Mouse (Mus musculus): ENCODE results near the gene Grrp1.
"Not testable (repeated sequence)": the region's sequence is repeated elsewhere in the genome, so short reads cannot be mapped to it uniquely, and the experiment has no call there.

Grrp1 gene

DNA sequence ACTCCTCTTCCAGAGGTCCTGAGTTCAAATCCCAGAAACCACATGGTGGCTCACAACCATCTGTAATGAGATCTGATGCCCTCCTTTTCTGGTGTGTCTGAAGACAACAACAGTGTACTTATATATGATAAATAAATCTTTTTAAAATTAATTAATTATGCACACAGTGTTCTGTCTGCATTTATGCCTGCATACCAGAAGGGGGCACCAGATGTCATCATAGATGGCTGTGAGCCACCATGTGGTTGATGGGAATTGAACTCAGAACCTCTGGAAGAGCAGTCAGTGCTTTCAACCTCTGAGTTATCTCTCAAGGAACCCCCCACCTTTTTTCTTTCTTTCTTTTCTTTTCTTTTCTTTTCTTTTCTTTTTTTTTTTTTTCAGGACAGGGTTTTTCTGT is 15.7 kb upstream of the Grrp1 start:
- DNase-seq (ENCODE audit: low spot score in 2 of 2): not testable (repeated sequence)

DNA sequence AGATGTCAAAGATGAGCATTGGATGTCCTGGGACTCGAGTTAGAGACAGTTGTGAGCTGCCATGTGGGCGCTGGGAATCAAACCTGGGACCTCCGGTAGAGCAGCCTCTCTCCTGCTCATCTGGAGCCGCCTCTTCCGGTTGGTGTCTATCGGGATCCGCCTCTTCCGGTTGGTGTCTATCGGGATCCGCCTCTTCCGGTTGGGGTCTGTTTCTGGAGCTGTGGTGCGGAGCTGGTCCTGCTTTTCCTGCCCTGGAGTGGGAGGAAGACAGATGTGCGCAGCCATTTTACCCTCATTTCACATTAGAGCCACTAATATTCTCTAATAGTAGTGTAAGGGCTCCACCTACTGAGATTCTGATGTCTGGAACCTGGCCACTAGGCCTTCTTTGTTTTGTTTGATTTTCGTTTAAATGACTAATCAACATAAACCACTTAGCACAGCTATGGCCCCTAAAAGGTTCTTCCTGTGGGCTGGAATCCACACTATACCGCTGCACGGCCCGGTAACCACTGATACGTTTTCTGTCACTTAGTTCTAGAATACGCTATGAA is 14.3 kb upstream of the Grrp1 start:
- DNase-seq (ENCODE audit: low spot score in 2 of 2): peak in 1 of 2 experiments; percentile 53

DNA sequence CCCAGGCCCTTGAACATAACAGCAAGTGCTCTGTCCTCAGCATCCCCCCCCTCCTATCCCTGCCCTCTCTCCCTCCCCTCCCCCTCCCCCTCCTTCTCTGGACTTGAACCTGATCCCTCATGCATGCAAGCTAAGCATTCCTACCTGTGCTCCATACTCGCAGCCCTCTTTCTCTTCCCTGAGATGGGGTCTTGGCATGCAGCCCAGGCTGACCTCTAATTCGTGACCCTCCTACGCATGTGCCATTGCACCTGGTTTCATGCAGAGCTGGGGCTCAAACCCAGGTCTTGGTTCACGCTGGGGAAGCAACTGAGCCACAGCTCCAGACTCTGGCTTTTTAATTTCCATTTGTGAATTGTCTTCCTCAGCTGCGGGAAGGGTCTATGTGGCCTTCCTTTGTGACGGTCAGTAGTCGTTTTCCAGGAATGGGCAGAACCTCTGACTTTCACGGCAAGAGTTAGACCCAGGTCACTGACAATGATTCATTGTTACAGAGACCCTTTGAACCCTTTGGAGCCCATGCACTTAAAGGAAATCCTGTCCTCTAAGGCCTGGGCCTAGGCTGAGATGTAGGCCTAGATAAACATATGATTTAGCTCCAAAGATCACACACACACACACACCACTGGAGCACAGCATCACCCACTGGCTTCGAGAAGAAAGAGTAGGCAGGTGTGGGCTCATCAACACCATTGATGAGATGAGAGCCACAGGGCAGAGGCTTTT is 12.1 kb upstream of the Grrp1 start:
- no peak for DNase-seq (ENCODE audit: low spot score in 2 of 2)

DNA sequence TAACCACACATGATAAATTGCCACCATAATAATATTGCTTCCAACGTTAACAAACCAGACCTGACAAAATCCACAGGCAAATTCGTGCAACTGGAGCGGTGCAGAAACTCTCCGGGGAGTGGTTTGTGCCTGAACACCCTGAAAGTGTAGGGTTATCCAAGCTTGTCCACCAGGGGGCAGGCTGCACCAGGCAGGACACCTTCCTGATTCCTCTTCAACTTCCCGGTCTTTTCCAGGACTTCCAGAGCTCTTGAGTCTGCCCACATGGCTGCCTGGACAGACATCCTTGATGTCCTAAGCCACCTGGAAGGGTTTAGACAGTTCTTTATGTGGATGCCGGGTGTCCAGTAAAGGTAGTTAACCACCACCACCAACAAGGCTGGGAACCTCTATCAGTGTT is 9.3 kb upstream of the Grrp1 start:
- peak; percentile 48 to 82 for DNase-seq (ENCODE audit: low spot score in 2 of 2)

DNA sequence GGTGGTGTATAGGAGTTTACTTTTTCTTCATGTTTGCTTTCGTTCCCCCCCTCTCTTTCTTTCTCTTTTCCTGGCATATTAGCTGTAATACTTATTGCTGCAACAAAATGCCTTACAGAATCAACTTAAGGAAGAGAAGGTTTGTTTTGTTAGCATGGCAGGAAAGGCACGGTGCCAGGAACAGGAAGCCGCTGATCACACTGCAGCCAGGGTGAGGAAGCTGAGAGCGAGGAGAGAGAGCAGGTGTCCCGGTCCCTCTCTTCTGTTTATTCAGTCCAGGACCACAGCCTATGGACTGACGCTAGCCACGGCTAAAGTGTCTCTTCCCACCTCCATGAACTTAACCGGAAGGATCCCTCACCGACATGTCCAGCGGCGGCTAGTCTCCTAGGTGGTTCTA is 4.4 kb upstream of the Grrp1 start:
- DNase-seq (ENCODE audit: low spot score in 2 of 2): no peak

DNA sequence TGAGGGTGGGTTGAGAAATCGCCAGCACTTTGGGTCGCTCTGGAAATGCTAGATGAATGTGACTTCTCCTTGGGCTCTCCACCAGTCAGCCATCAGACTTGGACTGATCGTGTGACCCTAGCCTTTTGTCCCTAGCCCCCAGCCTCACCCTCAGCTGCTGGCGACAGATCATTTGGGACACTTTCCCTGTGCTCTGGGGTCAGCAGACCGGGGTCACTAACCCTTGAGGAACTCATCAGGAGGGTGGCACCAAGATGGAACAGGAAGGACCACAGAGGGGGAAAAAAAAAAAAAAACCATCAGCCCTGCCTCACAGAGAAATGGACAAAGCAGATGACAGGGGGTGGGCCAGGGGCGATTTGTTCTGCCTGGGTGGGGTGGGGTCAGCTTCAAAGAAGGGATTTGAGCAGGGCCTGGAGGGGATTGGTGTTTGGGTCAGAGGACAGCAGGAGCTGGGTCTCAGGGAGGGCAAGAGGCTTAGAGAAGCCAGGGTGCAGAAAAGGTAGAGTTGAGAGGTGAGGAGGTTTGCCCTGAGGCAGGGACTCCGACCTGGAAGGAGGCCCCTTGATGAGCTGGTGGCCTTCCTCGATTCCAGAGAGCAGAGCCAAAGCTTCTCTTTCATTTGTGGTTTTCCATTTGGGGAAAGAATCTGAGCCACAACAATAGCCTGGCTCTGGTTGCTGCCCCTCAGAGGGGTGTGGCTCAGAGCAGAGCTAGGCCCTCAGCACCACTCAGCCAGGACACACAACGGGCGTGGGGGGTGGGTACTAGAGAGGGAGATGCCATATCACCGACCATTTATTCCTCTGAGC is 3.5 kb upstream of the Grrp1 start:
- DNase-seq (ENCODE audit: low spot score in 2 of 2): no peak

DNA sequence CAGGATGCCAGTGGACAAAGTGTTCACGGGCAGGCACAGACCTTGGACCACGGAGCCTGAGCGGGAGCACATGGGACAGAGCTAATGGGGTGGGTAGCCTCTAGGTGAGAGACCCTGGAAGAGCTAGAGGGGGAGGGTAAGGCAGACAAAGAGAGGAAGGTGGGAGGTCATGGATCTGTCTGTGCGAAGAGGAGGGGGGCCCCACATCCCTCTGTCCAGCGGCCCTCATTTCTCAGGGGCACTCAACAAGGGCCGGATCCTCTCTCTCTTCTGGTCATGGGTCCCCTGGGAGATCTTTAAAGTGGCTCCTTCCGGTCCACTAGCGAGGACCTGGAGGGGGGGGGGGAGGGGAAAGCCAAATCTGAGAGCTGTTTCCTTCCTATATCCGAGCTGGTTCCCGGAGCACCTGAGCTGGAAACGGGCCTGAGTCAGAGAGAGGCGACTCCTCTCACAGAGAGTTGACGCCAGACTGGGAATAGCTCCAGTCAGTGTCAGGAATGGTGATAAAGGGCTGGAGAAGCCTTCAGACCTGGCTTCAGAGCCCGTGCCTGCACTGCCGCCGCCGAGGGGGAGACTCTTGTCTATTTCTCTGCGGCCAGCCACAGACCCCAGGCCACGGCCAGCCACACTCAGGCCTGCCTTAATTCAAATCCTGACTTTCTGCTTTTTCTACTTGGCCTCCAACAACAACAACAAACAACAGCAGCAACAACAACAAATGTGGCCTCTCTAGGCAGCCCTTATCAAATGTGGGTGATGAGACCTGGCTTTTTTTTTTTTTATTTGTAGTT is 2.7 kb upstream of the Grrp1 start:
- DNase-seq (ENCODE audit: low spot score in 2 of 2): peak in 1 of 2 experiments; percentile 59

DNA sequence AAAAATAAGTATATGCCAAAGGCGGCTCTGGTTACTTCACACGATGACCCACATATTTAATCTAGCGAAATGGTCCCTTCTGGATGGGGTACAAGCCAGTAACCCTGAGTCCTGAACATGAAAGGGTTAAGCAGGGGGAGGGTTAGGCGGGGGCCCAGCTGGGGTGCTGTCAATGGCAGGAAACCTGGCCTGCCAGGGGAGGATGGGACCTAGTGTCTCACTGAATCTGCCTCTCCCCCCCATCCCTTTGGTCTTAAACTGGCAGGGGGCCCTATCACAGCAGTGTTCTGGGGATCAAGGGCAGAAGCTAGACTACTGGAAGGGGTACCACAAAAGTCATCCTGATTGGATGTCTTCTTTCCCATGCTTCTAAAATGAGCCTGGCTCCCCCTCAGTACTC is 1.9 kb upstream of the Grrp1 start:
- peak in 1 of 2 experiments; percentile 60 for DNase-seq (ENCODE audit: low spot score in 2 of 2)

DNA sequence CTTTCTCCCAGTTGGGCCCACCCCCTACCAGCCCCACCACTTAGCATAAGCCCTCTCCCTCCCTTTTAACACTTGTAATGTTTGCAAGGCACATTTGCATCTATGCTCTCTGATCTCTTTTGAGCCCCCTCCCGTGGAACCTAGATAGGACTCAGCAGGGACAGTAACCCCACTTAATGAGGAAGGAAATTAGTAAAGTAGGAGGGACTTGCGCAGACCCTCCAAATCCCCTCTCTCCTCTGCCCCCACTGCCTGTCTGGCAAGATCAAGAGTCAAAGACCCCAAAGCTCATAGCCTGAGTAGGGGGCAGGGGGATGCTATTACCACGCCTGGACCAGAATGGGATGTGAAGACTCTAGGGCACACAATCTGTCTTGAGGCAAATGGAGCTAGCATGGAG is 929 bp upstream of the Grrp1 start:
- no peak for DNase-seq (ENCODE audit: low spot score in 2 of 2)

DNA sequence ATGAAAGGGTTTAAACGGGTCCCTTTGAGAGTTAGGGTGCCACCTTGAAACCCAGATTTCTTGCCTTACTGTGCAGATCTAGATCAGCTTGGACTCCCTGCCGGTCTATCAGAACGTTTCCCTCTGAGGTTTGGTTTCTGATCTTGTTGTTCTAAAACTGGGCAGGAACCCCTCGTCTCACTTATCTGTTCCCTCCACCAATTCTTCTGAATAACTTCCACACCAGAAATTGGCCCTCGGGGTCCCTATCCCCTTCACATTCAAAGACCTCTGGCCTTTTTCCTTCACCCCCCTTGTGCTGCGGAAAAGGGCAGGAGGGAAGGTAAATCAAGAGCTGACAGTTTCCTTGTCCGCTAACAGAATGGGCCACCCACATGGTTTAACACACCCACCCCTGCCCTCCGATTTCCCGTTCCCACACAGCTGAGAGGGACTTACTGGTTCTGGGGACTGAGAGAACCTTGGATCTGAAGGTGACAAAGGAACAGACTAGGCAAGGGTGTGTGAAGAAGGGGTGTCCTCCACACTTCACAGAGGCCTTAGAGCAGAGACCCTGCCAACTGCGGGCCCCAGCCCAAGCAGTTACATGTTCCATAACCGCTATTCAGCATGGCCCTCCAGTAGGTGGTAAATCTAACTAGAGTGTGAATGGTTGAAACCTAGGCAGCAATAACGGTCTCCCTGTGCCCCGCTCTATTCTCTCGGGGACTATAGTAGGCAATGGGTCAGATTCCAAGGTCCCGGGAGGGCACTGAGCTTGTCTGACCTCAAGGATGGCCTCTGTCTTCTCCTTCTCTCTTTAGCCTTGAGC is 790 bp downstream of the Grrp1 start:
- peak in 1 of 2 experiments; percentile 53 for DNase-seq (ENCODE audit: low spot score in 2 of 2)

DNA sequence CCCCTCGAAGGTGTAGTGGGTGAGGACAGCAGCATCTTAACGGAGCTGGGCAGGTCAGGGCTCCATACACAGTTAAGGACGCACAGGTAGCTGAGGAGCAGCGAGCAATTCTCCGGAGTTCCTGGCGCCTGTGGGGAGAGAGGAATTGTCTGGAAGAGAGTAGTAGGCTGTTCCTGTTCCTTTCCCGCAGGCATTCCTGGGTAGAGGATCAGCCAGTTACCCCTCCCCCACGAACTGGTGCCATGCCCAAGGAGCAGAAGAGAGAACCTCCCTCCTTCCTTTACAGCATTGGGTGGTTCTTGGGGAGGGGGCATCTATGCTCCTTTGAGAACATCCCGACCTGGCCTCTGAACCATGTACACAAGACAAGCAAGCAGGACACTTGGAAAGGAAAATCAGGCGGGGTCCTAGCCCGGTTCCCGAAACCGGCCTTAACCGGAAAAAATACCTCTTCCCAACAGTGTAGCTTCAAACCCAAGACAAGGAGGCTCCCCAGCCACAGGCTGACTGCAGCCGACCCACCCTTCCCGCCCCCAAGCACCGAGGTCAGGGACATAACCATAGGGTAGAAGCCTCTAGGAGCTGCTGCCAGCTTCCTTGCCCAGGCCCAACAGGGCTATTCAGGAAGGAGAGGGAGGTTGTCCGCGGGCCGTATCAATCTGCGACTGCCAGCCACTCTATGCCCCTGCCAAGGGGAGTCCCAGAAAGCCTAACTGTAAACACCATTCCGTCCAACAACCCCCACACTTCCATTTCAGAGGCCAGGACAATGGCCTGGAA is 1.6 kb downstream of the Grrp1 start:
- DNase-seq (ENCODE audit: low spot score in 2 of 2): peak in 1 of 2 experiments; percentile 58

DNA sequence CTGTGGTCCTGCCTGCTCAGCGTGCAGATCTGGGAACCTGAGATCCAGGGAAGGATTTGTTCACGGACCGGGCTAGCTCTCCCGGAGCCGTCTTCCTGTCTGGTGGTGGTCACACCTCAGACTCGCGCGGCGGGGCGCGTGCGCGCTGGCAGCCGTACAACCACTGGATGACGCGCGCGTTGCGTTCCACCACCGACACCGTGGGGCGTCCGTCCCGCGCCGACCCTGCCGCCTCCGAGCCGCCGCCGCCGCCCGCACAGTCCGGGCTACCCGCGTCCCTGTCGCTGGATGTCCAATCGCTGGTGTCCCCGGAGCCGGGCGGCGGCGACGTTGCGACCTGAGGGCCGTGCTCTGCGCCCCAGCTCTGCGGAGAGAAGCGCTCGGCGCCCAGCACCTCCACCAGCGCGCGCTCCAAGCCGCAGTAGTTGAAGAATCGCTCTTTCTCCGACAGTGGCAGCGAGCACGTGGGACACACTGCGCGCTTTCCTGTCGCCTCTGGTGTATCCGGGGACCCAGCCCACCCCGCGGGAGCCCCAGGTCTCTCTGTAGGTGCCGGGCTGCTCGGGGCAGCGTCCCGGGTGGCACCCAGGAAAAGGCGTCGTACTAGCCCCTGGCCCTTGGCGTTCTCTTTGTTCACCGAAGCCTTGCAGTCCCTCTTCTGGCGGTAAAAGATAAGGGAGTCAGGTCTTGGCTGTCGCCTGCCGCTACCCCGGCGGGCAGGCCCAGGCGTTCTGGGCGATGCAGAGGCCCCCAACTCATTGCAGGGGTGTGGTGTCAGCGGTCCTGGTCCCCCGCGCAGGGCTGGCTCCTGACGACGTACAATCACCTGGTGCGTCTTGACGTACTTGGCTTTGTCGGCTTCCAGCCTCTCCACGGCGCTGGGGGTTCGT is 2.4 kb downstream of the Grrp1 start:
- DNase-seq (ENCODE audit: low spot score in 2 of 2): peak in 1 of 2 experiments; percentile 72

DNA sequence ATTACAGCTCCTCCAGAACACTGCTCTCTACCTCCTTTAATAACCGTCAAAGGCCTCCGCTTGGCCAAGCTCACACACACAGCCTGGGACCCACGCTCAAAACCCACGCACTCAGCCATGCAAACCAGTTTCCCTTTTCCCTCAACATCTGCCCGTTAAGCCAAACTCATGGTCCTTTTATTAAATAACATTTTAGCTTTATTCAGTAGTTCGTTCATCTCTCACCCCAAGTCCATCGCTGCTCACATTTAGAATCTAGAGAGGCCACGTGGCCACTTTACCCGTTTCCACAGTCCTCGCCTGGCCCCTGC is 3.0 kb downstream of the Grrp1 start:
- DNase-seq (ENCODE audit: low spot score in 2 of 2): peak in 1 of 2 experiments; percentile 57

DNA sequence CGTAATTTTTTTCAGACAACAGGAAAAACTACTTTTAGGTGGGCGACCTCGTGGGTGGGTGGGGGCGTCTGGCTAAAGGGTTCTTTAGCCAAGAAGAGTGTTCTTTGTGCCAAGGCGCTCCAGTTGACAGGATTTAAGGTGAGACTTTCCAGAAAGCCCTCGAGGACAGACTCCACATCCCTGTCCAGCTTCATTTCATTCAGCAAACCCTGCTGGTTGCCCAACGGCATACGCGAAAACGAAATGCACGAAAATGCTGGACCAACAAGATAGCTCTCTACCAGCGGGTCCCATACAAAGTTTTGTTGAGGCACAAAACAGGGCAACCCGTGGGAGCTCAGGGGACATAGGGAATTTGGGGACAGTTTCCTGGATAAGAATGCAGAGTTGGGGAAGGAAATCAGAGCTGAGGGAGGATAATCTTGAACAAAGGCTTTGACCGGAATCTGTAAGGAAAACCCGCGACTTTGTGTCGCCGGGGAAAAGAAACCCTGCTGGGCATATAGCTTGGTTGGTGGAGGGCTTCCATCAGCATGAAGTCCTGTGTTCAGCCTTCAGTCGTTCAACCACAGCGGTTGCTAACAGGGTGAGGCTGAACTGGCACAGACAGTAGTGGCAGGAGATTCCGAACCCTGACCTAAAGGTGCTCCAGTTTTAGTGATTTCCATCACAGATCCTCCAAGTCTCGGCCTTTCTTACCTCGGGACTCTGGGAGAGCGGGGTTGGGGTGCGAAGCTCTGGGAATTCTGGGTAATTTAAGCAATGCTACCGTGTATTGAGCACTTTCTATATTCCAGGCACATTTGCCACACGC is 3.6 kb downstream of the Grrp1 start:
- peak in 1 of 2 experiments; percentile 56 for DNase-seq (ENCODE audit: low spot score in 2 of 2)

DNA sequence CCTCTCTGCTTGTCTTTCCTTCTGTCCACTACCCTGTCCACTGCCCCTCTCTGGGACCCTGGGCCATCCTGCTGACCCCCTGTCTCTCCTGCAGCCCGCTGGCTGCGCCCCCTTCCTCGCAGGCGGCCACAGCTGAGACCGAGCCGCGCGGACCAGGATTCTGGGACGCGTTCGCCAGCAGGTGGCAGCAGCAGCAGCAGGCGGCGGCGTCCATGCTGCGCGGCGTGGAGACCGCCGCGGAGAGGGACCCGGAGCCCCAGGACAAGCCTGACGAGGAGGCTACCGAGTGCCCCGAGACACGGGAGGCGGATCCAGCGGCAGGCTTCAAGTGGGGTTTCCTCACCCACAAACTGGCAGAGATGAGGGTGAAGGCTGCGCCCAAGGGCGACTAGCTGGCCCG is 4.3 kb downstream of the Grrp1 start:
- peak; percentile 65 to 90 for DNase-seq (ENCODE audit: low spot score in 2 of 2)

DNA sequence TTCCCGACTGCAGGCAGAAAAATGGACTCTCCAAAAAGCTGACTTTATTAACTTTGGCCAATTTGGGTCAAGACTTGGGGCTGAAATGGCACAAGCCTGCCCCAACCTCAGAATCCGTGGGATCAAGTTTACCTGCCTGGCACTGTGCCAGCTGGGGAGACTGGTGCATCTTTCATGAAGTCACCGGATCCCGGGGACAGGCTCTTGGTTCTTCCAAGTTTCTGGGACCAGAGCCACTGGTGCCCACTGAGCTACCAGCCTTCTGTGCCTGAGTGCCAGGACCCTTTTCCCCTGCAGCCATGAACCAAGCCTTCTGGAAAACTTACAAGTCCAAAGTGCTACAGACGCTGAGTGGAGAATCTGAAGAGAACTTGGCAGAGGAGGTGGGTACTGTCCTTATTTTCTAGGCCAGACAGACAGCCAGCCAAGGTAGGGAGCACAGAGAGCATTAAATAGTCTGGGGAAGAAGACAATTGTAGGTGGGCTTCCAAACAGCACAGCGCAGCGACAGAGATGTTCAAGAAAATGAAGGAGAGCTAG is 7.1 kb downstream of the Grrp1 start, which contains the start of gene Gm30191:
Gene Gm30191 (plus strand): TSS at position 217 of the 540 bp plus-strand sequence.
- peak in 1 of 2 experiments; percentile 57 for DNase-seq (ENCODE audit: low spot score in 2 of 2)

DNA sequence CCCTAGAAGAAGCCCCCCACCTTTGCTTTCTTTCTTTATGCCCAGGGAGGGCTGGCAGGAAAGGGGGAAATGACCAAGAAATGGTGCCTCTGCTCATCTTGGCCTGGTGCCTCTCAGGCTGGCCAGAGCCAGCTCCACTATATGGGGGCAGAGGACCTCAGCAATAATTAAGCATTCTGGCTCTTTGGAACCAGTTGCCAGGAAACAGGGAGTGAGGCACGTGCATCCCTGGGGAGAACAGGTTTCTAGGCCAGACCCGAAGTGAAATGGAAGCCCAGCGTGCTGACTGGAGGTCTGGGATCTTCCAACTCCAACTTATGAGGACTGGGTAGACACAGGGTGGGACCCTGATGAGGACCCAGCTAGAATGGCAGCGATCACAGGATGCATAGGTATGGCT is 7.7 kb downstream of the Grrp1 start:
- DNase-seq (ENCODE audit: low spot score in 2 of 2): peak in 1 of 2 experiments; percentile 54
